In genomic region chr12:72084261-72085023, GRCm38 (mm10) we compare ENCODE assay signal across 8 mouse cellular contexts. TPM values are rescaled to one million over a fixed set of nuclear protein-coding genes. Genes with fewer than 3 reads are reported as not detected.
DNase-seq lines count a peak whose midpoint lies in the region; ATAC-seq and TF ChIP-seq lines count a peak whose summit lies in the region.

No protein-coding gene starts in this region.

- H3K4me1 ChIP-seq in E14TG2a.4 (replicated peaks; ENCODE audit: low read depth, low read length) = peaks cover 46% of the 10 kb centered on the region
- H3K4me1 ChIP-seq in embryonic facial prominence, embryonic 13.5 days = peaks cover 40% of the 10 kb centered on the region
- peaks cover 39% of the 10 kb centered on the region for H3K4me1 ChIP-seq in liver, embryonic 12.5 days

- peak overlapping the region; percentile 91 for H3K4me3 ChIP-seq in E14TG2a.4 (replicated peaks; ENCODE audit: low read length)
- peak overlapping the region; percentile 74 for H3K4me3 ChIP-seq in embryonic facial prominence, embryonic 13.5 days
- H3K4me3 ChIP-seq in liver, embryonic 12.5 days = peak overlapping the region; percentile 74

- peak overlapping the region; percentile 81 for H3K9ac ChIP-seq in embryonic facial prominence, embryonic 13.5 days
- peak overlapping the region; percentile 68 for H3K9ac ChIP-seq in liver, embryonic 12.5 days

- peak; percentile 1; the same call in 1 of the 2 replicates for ATAC-seq in embryonic facial prominence, embryonic 13.5 days (ENCODE audit: insufficient number of reproducible peaks, insufficient read depth, low FRiP score, low TSS enrichment, low read depth)
- 0 out of 2 replicates have a peak, but pooled peaks have one; percentile 3 for ATAC-seq in liver, embryonic 12.5 days

- peak overlapping the region; percentile 91 for H3K4me2 ChIP-seq in embryonic facial prominence, embryonic 13.5 days
- peak overlapping the region; percentile 95 for H3K4me2 ChIP-seq in liver, embryonic 12.5 days

- 2% methylated on average over 46 of the region's 46 CpGs for WGBS in embryonic facial prominence, embryonic 13.5 days
- 6% methylated on average over 46 of the region's 46 CpGs for WGBS in liver, embryonic 12.5 days (ENCODE audit: insufficient replicate concordance)

- TF ChIP-seq CTCF in E14TG2a.4 (conservative IDR thresholded peaks at IDR 0.05; ENCODE audit: low read length) = no peak

- H3K9me3 ChIP-seq in E14TG2a.4 (ENCODE audit: low read length) = no peaks in the 10 kb centered on the region
- H3K9me3 ChIP-seq in embryonic facial prominence, embryonic 13.5 days = no peaks in the 10 kb centered on the region
- H3K9me3 ChIP-seq in liver, embryonic 12.5 days (replicated peaks) = no peaks in the 10 kb centered on the region

- peak overlapping the region; percentile 94 for H3K27ac ChIP-seq in embryonic facial prominence, embryonic 13.5 days
- peak overlapping the region; percentile 78 for H3K27ac ChIP-seq in liver, embryonic 12.5 days

- H3K36me3 ChIP-seq in E14TG2a.4 (ENCODE audit: insufficient read depth, low read length) = no peaks in the 10 kb centered on the region
- H3K36me3 ChIP-seq in embryonic facial prominence, embryonic 13.5 days = no peaks in the 10 kb centered on the region
- H3K36me3 ChIP-seq in liver, embryonic 12.5 days = no peaks in the 10 kb centered on the region

- H3K27me3 ChIP-seq in E14TG2a.4 (ENCODE audit: insufficient read depth, low read length) = no peaks in the 10 kb centered on the region
- H3K27me3 ChIP-seq in embryonic facial prominence, embryonic 13.5 days = no peaks in the 10 kb centered on the region
- H3K27me3 ChIP-seq in liver, embryonic 12.5 days (replicated peaks) = peaks cover 31% of the 10 kb centered on the region

- peak; percentile 75 to 79 for DNase-seq in cerebellum, postnatal 10 days
- DNase-seq in cerebellum, adult 11-12 months = no peak
- peak; percentile 19 for DNase-seq in induced T-regulatory cell, adult 2 months (ENCODE audit: low read depth)
- DNase-seq in ovary, adult 18-20 months (ENCODE audit: low spot score) = peak; percentile 38
- DNase-seq in spleen, postnatal 36 days (ENCODE audit: low spot score in 2 of 2) = no peak

RNA-seq across cellular contexts. Expression of gene L3hypdh, which starts 0.8 kb away (rescaled TPM):
- 21.9 and 23.4 TPM in 2 replicates for polyA plus RNA-seq in embryonic facial prominence, embryonic 13.5 days (2015; fragmentation: Nextera tagmentation; extraction: Ambion mirVana)
- polyA plus RNA-seq in liver, embryonic 12.5 days (2016; fragmentation: Nextera tagmentation; extraction: Ambion mirVana) = 5.2 and 5.3 TPM in 2 replicates

RNA-seq across cellular contexts. Expression of gene Jkamp, which starts 0.9 kb away (rescaled TPM):
- 75.3 and 85.3 TPM in 2 replicates for polyA plus RNA-seq in embryonic facial prominence, embryonic 13.5 days (2015; fragmentation: Nextera tagmentation; extraction: Ambion mirVana)
- polyA plus RNA-seq in liver, embryonic 12.5 days (2016; fragmentation: Nextera tagmentation; extraction: Ambion mirVana) = 22.1 and 22.9 TPM in 2 replicates

RNA-seq across cellular contexts. Expression of gene Gpr135, which starts 13.5 kb away (rescaled TPM):
- 0.97 and 1.2 TPM in 2 replicates for polyA plus RNA-seq in embryonic facial prominence, embryonic 13.5 days (2015; fragmentation: Nextera tagmentation; extraction: Ambion mirVana)
- 0.18 and 0.25 TPM in 2 replicates for polyA plus RNA-seq in liver, embryonic 12.5 days (2016; fragmentation: Nextera tagmentation; extraction: Ambion mirVana)

Comparison
In these comparisons a context has a peak if more than half of its experiments do, and no peak if none do; other contexts are left out.
1. DNase-seq: peak in cerebellum, postnatal 10 days (2 of 2), induced T-regulatory cell, adult 2 months (single experiment) and ovary, adult 18-20 months (single experiment); none in cerebellum, adult 11-12 months (single experiment) and spleen, postnatal 36 days (0 of 2).
2. Peak in every context shown above with its lines, with median percentiles within 50 percentile points of each other: H3K4me3 ChIP-seq.